Mouse (Mus musculus) kidney, embryonic 16.5 days (tissue): ENCODE measurements around the gene Pcsk1. TPM values are rescaled to one million over a fixed set of nuclear protein-coding genes. Genes with fewer than 3 reads are reported as not detected.

Source experiments
- ATAC-seq: fragments of 200-750 bp; cut with Nextera tagmentation; 2 replicates; pipeline ENCODE4 v1.8.0; 2017; ENCODE audit warnings: moderate TSS enrichment; ENCODE audit not compliant: low FRiP score, low TSS enrichment
- H3K27ac ChIP-seq: fragments of 300-500 bp; sonication (generic); 2 replicates; pipeline ENCODE4 v1.5.1; 2014; ENCODE audit warnings: low read length
- H3K27me3 ChIP-seq: fragments of 300-500 bp; sonication (generic); 2 replicates; pipeline ENCODE4 v1.6.1; 2014; ENCODE audit warnings: low read length, control low read depth, mixed read lengths; ENCODE audit not compliant: insufficient read depth
- H3K36me3 ChIP-seq: fragments of 300-500 bp; sonication (generic); 2 replicates; pipeline ENCODE4 v1.6.1; 2014; ENCODE audit warnings: low read length, control low read depth, mixed read lengths; ENCODE audit not compliant: insufficient read depth
- H3K4me1 ChIP-seq: fragments of 300-500 bp; sonication (generic); 2 replicates; pipeline ENCODE4 v1.6.1; 2014; ENCODE audit warnings: low read length, control low read depth, mixed read lengths; ENCODE audit not compliant: insufficient read depth
- H3K4me2 ChIP-seq: fragments of 300-500 bp; sonication (generic); replicated peaks from 2 replicates; pipeline ENCODE4 v1.6.1; 2014; ENCODE audit warnings: low read depth, low read length
- H3K4me3 ChIP-seq: fragments of 300-500 bp; sonication (generic); 2 replicates; pipeline ENCODE4 v1.5.1; 2014; ENCODE audit warnings: mild to moderate bottlenecking, low read length
- H3K9ac ChIP-seq: fragments of 300-500 bp; sonication (generic); replicated peaks from 2 replicates; pipeline ENCODE4 v1.6.1; 2014; ENCODE audit warnings: low read length
- H3K9me3 ChIP-seq: fragments of 300-500 bp; sonication (generic); 2 replicates; pipeline ENCODE4 v1.6.1; 2016; ENCODE audit warnings: low read length, control low read depth
- WGBS: fragments of 180-500 bp; shearing (Covaris S2); extraction: QIAGEN DNeasy Blood & Tissue Kit; methylation state at CpG from one replicate; pipeline ENCODE4 v1.1.7; 2014; 5-methylcytosine and 5-hydroxymethylcytosine counted together
- polyA plus RNA-seq: library from polyadenylated mRNA; unstranded; fragments of >200 nt; fragmentation: Nextera tagmentation; extraction: Ambion mirVana; gene quantifications from 2 replicates; pipeline ENCODE4 v1.2.1, GENCODE M21; 2015

Gene Pcsk1
- polyA plus RNA-seq, result 0.05 and 0.14 TPM in 2 replicates

GRCm38 (mm10) chr13:75089721-75090410 is at the start of gene Pcsk1:
Pcsk1 (plus strand) TSS chr13:75089826.
- Histone ChIP-seq H3K36me3 (no peaks in the 10 kb centered on the region), H3K9ac (no peak within 1 kb of the TSS), H3K27ac (no peak within 1 kb of the TSS), H3K4me1 (peaks cover 9% of the 10 kb centered on the region; the same call in 1 of the 2 replicates), H3K4me2 (peak within 1 kb of the TSS; percentile 56), H3K9me3 (no peaks in the 10 kb centered on the region), H3K4me3 (peak within 1 kb of the TSS; percentile 43), H3K27me3 (peaks cover 4% of the 10 kb centered on the region; the same call in 1 of the 2 replicates)
- under 1% methylated on average over 28 of the region's 28 CpGs for WGBS
- ATAC-seq, result no peak

GRCm38 (mm10) chr13:75058818-75059217 is 30.8 kb upstream of the Pcsk1 start:
- Histone ChIP-seq H3K9ac (no peak overlapping the region), H3K27ac (no peak overlapping the region), H3K4me2 (no peak overlapping the region), H3K9me3 (no peaks in the 10 kb centered on the region), H3K4me3 (no peak overlapping the region), H3K36me3 (no peaks in the 10 kb centered on the region), H3K4me1 (no peaks in the 10 kb centered on the region), H3K27me3 (no peaks in the 10 kb centered on the region)
- no peak for ATAC-seq

- ATAC-seq, result no peak
- Histone ChIP-seq H3K27me3 (no peaks in the 10 kb centered on the region), H3K27ac (no peak overlapping the region), H3K4me1 (no peaks in the 10 kb centered on the region), H3K4me3 (no peak overlapping the region), H3K9ac (no peak overlapping the region), H3K4me2 (no peak overlapping the region), H3K36me3 (no peaks in the 10 kb centered on the region), H3K9me3 (no peaks in the 10 kb centered on the region)
- WGBS, result 78% methylated on average over 3 of the region's 3 CpGs
Measured at GRCm38 (mm10) chr13:75063947-75064346, 25.7 kb upstream of the Pcsk1 start.

GRCm38 (mm10) chr13:75088597-75088996 is 1.0 kb upstream of the Pcsk1 start:
- peak; percentile 82 for ATAC-seq
- Histone ChIP-seq H3K27ac (no peak overlapping the region), H3K9ac (no peak overlapping the region), H3K4me1 (peaks cover 9% of the 10 kb centered on the region; the same call in 1 of the 2 replicates), H3K4me3 (no peak overlapping the region), H3K9me3 (no peaks in the 10 kb centered on the region), H3K27me3 (peaks cover 4% of the 10 kb centered on the region; the same call in 1 of the 2 replicates), H3K36me3 (no peaks in the 10 kb centered on the region), H3K4me2 (no peak overlapping the region)
- 14% methylated on average over 6 of the region's 6 CpGs for WGBS

- no peak for ATAC-seq
- no peak overlapping the region for H3K27ac ChIP-seq
- peak overlapping the region; percentile 43 for H3K4me3 ChIP-seq
- H3K9me3 ChIP-seq, result no peaks in the 10 kb centered on the region
- peaks cover 4% of the 10 kb centered on the region; the same call in 1 of the 2 replicates for H3K27me3 ChIP-seq
- H3K4me1 ChIP-seq, result peaks cover 9% of the 10 kb centered on the region; the same call in 1 of the 2 replicates
- H3K9ac ChIP-seq, result no peak overlapping the region
- WGBS, result under 1% methylated on average over 12 of the region's 12 CpGs
- peak overlapping the region; percentile 56 for H3K4me2 ChIP-seq
- no peaks in the 10 kb centered on the region for H3K36me3 ChIP-seq
Measured at GRCm38 (mm10) chr13:75090411-75090779, 769 bp downstream of the Pcsk1 start.

- Histone ChIP-seq H3K27ac (no peak overlapping the region), H3K9me3 (no peaks in the 10 kb centered on the region), H3K4me2 (no peak overlapping the region), H3K36me3 (no peaks in the 10 kb centered on the region), H3K4me1 (peaks cover 9% of the 10 kb centered on the region; the same call in 1 of the 2 replicates), H3K27me3 (peaks cover 4% of the 10 kb centered on the region; the same call in 1 of the 2 replicates), H3K9ac (no peak overlapping the region), H3K4me3 (no peak overlapping the region)
- no peak for ATAC-seq
- 40% methylated on average over 5 of the region's 5 CpGs for WGBS
Measured at GRCm38 (mm10) chr13:75091071-75091470, 1.4 kb downstream of the Pcsk1 start.

GRCm38 (mm10) chr13:75095487-75095886 is 5.9 kb downstream of the Pcsk1 start:
- Histone ChIP-seq H3K4me3 (no peak overlapping the region), H3K27me3 (peaks cover 4% of the 10 kb centered on the region; the same call in 1 of the 2 replicates), H3K4me1 (no peaks in the 10 kb centered on the region), H3K36me3 (no peaks in the 10 kb centered on the region), H3K4me2 (no peak overlapping the region), H3K9ac (no peak overlapping the region), H3K9me3 (no peaks in the 10 kb centered on the region), H3K27ac (no peak overlapping the region)
- ATAC-seq, result no peak

GRCm38 (mm10) chr13:75113114-75113513 is 23.5 kb downstream of the Pcsk1 start:
- no peaks in the 10 kb centered on the region for H3K4me1 ChIP-seq
- H3K9me3 ChIP-seq, result no peaks in the 10 kb centered on the region
- no peak for ATAC-seq
- no peak overlapping the region for H3K4me3 ChIP-seq
- H3K27ac ChIP-seq, result no peak overlapping the region
- WGBS, result 53% methylated on average over 2 of the region's 2 CpGs
- H3K27me3 ChIP-seq, result no peaks in the 10 kb centered on the region
- no peak overlapping the region for H3K4me2 ChIP-seq
- H3K36me3 ChIP-seq, result no peaks in the 10 kb centered on the region
- no peak overlapping the region for H3K9ac ChIP-seq

- 81% methylated on average over 2 of the region's 2 CpGs for WGBS
Measured at GRCm38 (mm10) chr13:75114007-75114424, 24.4 kb downstream of the Pcsk1 start.

GRCm38 (mm10) chr13:75114838-75115237 is 25.2 kb downstream of the Pcsk1 start:
- Histone ChIP-seq H3K27ac (no peak overlapping the region), H3K4me2 (no peak overlapping the region), H3K9me3 (no peaks in the 10 kb centered on the region), H3K36me3 (no peaks in the 10 kb centered on the region), H3K9ac (no peak overlapping the region), H3K4me3 (no peak overlapping the region), H3K27me3 (no peaks in the 10 kb centered on the region), H3K4me1 (no peaks in the 10 kb centered on the region)
- 95% methylated on average over 1 of the region's 1 CpGs for WGBS
- no peak for ATAC-seq

More at GRCm38 (mm10) chr13:75114007-75114424, 24.4 kb downstream of the Pcsk1 start:
- no peak overlapping the region for H3K9ac ChIP-seq
- no peak overlapping the region for H3K27ac ChIP-seq
- no peak for ATAC-seq
- H3K36me3 ChIP-seq, result no peaks in the 10 kb centered on the region
- H3K4me3 ChIP-seq, result no peak overlapping the region
- H3K9me3 ChIP-seq, result no peaks in the 10 kb centered on the region
- no peaks in the 10 kb centered on the region for H3K4me1 ChIP-seq
- no peak overlapping the region for H3K4me2 ChIP-seq
- no peaks in the 10 kb centered on the region for H3K27me3 ChIP-seq
